Mouse (Mus musculus) T-helper 1 cell (primary cell): Measurements from ENCODE around the gene Asf1b.

Experiments used
- in situ Hi-C: fragments of 300-600 bp; cut with MboI, MseI; formaldehyde crosslinking; loops from one replicate; pipeline ENCODE4 v1.15.1; 2025; ENCODE audit warnings: high pct_unique_total_duplicates

The Asf1b gene

DNA sequence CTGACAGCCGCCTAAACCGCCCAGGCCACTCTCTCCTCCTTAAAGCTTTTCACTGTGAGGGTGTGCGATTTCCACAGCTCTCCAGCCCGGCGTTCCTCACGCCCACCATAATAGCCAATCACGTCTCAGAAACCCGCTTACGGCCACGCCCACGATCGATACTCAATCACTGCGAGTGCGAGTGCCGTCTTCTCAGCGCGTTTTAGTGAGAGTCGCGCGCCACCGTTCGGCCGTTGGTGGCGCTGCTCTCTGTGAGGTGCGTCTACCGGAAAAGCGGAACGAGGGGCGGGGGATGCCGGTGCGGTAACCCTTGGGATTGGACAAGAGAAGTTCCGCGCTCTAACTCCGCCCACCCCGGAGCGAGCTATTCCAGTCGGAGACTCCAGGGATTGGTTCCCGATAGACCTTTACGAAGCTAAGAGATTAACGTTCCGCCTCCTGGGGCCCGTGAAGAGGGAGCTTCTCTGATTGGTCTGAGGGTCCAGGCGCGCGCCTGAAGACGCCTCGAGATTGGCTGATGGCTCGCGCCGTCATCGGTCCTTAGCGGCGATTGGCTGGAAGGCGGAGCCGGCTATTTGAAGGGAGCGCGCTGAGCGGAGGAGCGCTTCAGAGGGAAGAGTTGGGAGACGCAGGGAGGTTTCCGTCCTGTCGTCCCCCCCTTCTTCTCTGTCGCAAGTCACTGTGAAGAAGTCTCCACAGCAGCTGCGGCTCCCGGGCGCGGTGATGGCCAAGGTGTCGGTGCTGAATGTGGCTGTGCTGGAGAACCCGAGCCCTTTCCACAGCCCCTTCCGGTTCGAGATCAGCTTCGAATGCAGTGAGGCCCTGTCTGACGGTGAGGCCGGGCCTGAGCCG is at the start of gene Asf1b, which contains the start of gene Gm10644:
TSS of gene Asf1b (plus strand) at position 402 of the 852 bp plus-strand sequence.
TSS of gene Gm10644 (minus strand) at position 100 of the 852 bp plus-strand sequence.
- in situ Hi-C loops: no loop called here

DNA sequence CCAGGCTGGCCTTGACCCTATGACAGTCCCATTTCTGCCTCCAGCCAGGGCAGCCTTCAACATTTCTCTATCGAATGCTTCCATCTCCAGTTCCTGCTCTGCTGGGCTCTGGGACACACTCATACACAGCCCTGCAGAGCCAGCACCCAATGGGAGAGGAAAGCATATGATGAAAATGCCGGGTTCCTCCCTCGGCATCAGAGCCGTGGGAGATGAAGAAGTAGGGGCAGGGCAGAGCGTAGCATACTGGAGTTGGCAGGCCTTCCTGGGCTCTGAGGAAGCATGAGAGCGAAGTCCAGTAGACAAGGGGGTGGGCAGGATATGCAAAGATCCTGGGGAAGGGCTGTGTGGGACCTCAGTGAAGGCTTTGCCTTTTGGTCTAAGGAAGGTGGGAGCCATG is 46.7 kb upstream of the Asf1b start:
- in situ Hi-C loops: no loop called here

DNA sequence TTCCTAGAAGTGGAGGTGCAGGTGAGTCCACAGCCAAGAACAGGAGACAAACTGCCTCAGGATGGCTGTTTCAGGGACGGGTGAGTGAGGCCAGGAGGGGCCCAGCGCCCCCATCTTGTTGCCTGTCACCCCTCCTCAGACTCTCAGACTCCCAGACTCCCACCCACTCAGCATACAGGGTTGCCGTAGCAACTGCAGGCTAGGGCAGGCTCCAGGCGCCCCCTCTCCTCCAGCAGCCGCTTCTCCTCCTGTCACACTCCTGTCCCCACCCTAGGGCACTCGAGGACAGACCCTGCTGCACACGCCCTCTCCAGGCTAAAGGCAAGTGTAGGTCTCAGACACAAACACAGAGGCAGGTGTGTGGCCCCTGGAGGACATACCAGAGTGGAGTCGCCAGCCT is 46.0 kb upstream of the Asf1b start:
- in situ Hi-C loops: no loop called here

DNA sequence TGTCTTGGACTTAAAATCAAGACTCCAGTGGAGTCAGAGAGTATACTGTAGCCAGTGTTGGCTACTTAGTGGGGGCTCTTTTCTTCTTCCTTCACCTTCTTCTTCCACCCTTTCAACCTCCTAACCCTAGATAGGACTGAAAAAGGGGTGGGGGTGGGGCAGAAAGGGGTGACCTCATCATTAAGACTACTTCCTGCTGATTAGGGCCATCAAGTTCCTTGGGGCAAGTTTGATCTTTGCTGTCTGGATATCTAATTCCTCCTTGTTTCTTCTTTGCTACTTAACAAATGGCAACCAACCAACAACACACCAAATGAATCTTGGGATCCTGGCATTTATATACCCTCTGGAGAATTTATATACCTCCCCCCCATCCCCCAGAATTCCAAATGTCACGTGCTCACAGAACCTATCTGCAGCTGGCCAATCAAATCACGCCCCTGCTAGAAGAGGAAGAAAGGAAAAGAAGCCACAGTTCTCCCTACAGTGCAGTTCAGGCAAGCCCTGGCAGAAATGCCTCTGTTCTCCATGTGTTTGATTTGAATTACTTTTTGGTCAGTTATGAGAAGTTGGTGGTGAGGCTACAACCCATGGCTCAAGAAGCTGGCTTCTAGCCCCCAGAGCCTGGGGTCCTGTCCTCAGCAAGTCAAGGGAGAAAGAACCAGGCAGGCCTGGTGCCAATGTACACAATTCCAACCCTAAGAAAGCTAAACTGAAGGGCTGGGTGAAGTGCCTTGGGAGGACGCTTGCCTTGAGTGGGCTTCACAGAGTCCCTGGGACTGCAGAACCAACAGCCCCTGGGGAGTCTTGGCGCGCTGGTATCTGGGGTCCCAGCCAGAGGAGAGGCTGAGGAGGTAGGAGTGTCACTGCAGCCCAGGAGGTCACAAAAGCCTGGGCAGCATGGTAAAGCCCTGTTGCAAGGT is 43.2 kb upstream of the Asf1b start:
- in situ Hi-C loops: no loop called here

DNA sequence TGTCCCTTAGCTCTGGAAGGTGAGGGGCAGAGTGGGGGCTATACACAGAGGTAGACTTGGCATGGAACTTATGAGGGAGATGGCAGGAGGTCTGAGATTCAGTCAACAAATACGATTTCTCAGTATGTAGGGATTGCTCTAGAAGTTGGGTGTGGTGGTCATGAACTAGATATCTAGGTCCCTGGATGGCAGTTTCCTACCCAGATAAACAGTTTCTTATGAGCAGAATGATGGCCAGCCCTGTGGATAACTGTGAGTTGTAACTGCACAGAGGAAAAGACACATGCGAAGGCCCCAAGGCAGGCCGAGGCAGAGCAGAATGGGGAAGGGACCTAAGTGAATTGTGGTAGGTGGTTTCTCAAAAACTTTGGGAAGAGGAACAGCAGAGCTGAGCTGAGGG is 41.1 kb upstream of the Asf1b start:
- in situ Hi-C loops: no loop called here

DNA sequence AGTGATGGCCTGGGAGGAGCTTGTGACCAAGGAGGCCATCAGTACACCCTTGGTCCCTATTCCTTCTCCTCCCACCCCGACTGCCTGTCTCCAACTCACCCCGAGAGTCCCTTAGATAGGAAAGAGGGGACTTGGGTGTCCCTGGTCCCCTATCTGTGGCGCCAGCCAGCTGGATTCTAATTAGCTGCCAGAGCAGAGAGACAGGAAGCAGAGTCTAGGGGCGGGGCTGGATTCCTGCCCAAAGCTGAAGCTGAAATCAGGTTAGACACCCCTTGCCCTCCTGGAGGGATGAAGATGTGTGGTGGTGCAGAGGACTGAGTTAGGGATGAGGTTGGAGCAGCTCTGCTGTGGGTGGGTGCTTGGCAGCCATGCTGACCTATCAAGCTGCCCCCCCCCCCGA is 40.4 kb upstream of the Asf1b start:
- in situ Hi-C loops: no loop called here

DNA sequence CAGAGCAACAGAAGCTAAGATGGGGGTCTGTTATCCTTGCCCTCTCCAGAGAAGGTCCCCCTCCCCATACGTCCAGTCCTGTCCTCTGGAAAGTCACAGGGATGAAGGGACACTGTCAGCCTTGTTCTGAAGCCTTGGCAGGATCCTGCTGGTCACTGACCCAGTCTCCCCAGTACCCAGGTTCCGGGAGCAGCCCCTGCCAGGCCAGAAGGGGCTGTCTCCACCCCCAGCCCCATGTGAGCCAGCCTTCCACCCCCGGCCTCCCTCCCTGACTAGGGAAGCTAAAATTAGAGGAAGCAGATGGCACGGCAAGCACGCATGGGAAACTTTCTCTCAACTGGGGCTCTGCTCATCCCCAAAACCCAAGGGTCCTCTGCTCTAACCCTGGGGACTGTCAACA is 39.3 kb upstream of the Asf1b start:
- in situ Hi-C loops: no loop called here

DNA sequence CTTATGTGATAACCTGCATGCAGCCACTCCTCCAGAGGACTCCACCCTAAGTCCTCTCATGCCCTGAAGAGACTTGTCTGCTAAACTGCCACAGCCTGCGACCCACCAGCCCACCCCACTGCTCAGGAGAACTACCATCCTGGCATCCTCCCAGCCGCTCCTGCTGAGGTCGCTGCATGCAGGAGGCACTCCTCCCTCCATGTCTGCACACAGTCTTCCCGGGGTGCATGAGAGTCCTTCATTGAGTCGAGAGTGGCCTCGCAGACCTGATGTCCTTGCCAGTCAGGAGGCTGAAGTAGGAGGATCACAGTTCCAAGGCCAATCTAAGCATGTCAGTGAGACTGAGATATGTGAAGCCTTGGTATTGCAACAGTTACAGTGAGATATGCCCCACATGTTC is 37.7 kb upstream of the Asf1b start:
- in situ Hi-C loops: no loop called here

DNA sequence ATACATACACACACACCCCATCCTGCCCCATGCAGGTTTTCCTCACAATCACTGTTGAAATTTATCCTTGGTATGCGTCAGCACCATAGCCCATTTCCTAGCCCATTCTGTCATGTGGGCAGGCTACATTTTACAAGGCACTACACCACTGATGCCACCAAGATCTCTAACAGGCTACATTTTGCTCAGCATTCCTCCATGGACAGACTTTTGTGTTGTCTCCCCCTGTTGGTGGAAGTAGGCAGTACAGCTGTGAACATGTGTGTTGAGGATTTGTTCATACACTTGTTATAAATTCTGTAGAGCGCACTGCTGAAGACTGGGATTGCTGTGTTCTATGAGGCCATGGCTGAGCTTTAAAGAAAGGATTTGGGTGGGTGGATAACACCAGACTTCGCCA is 33.7 kb upstream of the Asf1b start:
- in situ Hi-C loops: no loop called here

DNA sequence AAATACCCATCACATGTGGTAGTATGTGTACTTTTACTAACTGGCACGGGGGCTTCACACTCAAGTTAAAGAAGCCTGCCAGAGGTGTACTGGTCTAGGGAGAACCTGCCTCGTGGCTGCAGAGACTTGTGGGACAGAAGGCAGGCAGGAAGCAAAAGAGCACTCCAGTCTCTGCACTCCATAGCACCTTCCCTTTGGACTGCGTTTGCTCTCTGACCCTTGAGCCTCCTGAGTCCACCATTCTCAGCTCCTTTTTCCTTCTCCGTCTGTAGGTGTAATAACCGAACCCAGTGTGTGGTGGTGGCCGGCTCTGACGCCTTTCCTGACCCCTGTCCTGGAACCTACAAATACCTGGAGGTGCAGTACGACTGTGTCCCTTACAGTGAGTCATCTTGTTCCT is 32.6 kb upstream of the Asf1b start:
- in situ Hi-C loops: no loop called here

DNA sequence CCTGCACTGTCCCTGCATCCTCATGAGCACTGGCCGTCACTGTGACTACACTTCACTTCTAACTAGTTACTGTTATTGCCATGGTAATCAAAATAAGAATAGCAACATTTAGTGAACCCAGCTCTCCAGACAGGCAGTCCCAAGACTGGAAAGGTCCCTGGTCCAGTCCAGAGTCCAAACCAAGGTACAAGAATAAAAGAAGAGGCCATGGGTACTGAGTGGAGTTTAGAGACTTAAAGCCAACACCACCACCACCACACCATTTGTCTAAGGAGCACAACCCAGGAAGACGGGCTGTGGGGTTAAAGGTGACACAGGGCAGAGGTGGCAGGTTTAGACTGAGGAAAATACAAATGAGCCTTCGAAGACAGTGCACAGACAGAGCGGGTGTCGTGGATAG is 30.7 kb upstream of the Asf1b start:
- in situ Hi-C loops: no loop called here

DNA sequence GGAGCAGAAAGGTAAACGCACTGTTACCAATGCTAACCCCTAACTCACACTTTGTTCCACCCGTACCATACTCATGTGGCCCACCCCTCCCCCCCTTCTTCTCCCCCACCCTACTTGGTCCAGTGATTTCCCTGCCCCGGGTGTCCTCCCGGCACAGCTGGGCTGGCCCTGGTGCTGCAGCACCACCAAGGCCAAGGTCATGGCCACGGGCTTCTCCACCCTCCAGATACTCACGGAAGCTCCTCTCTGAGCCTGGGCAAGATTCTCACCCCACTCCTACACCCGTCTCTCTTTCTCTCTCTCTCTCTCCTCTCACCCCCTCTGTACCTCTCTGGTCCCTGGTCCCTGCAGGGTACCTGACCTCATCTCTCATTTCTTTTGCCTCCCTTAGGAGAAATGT is 29.0 kb upstream of the Asf1b start:
- in situ Hi-C loops: no loop called here

DNA sequence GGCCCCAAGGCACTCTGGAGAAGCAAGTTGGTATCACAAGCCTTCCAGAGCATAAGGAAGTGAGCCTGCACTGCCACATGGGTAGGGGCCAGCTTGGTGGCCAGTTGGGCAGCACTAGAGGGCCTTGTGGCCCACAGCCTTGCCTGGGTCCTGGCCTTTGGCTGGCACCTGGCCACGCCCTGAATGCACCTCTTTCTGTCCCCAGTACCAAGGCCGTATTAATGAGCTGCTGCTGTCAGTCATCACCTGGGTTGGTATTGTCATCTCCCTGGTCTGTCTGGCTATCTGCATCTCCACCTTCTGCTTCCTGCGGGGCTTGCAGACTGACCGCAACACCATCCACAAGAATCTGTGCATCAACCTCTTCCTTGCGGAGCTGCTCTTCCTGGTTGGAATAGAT is 21.1 kb upstream of the Asf1b start:
- in situ Hi-C loops: no loop called here

DNA sequence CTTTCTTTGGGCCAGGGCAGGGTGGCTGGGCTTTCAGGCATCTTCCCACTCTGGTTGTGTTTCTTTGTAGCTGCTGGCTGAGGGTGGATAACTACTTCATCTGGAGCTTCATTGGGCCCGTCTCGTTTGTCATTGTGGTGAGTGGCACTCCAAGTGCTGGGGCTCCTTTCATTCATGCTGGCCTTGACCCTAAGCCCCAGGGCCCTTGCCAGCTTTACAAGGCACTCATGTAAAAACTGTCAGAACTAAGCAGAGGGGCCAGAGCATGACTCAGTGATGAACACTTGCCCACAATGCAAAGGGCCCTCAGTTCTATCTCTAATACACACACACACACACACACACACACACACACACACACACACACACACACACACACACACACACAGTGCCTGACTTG is 20.3 kb upstream of the Asf1b start:
- in situ Hi-C loops: no loop called here

DNA sequence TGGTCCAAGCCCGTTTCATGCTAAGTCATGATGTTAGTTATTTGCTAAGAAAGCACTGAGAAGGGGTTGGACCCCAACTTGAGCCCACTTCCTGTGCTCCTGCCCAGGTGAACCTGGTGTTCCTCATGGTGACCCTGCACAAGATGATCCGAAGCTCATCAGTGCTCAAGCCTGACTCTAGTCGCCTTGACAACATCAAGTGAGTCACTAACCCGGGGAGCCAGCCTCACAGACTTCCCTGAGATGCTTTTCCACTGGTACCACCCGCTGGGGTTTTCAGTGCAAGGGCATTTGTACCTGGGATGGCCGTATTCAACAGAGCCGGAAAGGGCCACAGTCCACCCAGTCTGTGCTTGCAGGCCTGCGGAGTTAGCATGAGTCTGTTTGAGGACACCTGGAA is 19.9 kb upstream of the Asf1b start:
- in situ Hi-C loops: no loop called here

DNA sequence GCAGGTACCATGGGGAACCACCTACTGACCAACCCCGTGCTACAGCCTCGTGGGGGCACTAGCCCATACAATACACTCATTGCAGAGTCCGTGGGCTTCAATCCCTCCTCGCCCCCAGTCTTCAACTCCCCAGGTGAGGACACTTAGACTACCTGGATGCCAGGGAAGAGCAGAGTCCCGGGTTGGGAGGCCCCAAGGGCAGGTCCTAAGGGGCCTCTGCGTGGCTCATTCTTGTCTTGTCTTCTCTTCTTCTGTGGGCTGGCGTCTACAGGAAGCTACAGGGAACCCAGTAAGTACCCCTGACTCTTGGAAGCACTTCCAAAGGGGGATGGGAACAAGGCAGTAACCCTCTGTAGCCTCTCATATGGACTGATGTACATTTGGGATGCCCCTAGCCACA is 17.7 kb upstream of the Asf1b start:
- in situ Hi-C loops: no loop called here

DNA sequence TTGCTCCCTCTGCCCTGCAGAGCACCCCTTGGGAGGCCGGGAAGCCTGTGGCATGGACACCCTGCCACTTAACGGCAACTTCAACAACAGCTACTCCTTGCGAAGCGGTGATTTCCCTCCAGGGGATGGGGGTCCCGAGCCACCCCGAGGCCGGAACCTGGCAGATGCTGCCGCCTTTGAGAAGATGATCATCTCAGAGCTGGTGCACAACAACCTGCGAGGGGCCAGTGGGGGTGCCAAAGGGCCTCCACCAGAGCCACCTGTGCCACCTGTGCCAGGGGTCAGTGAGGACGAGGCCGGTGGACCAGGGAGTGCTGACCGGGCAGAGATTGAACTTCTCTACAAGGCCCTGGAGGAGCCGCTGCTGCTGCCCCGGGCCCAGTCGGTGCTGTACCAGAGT is 17.0 kb upstream of the Asf1b start:
- in situ Hi-C loops: no loop called here

DNA sequence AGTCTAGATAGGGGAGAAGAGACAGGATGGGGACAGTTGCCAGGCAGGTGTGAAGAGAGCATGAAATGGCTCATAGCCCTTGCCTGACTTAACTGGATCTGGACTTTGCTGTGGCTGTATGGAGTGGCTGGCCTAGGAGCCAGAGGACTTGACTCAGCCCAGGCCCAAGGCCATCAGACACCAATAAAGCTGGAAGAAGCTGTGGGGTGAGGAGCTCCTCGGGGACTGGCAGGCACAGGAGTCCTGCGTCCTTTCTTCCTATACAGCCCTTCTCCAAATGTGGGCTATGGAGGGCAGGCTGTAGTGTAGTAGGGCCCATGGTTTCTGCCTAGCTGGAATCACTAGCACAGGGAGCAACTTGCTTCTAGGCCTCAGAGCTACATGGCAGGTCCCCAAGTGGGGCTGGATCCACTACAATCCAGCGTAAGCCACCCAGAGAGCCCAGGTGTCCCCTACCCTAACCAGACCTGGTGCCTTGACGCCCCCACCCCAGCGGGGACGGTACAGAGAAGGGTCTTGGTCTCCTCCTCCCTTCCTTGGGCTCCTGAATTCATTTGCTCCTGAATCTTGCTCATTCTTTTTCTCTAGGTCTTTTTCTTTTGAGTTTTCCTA is 14.1 kb upstream of the Asf1b start:
- in situ Hi-C loops: no loop called here

DNA sequence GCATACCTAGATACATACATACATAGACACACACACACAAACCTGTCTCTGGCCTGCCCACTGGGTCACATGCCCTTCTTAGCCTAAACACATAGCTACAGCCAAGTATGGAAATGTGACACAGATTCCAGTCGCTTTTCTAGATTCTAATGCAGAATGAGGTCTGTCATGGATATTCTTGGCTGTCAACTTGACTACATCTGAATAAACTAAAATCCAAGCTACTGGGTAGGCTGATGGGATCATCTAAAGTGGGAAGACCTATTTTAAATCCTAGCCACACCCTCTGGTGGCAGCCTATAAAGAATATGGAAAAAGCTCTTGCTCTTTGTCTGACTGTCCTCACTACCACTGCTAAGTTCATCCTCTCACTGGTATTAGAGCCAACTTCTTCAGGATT is 12.9 kb upstream of the Asf1b start:
- in situ Hi-C loops: no loop called here

DNA sequence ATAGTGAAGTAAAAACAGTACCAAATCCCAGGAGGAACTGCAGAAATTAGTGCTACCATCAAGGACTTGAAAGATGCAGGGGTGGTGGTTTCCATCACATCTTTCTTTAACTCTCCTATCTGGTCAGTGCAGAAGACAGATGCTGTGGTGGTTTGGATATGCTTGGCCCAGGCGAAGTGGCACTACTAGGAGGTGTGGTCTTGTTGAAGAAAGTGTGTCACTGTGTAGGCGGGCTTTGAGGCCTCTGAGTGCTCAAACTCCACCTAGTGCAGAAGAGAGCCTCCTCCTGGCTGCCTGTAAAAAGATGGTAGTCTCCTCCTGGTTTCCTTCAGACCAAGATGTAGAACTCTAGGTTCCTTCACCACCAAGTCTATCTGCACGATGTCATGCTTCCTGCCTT is 9.8 kb upstream of the Asf1b start:
- in situ Hi-C loops: no loop called here

DNA sequence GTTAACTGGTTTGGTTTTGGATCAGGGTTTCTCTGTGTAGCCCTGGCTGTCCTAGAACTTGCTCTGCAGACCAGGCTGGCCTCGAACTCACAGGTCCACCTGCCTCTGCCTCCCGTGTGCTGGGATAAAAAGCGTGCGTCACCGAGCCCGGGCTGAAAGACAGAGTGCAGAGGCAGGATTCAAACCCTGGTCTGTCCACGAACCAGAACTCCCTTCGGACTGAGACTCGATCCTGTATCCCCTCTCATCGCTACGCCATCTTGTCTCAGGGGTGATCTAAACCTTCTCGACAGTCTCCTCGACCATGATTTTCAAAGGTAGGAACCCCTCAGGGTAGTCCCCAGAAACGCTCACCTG is 580 bp upstream of the Asf1b start:
- in situ Hi-C loops: loop anchor here (5.0 kb wide), 1 partner anchor 57 kb away; no protein-coding TSS in a partner anchor

DNA sequence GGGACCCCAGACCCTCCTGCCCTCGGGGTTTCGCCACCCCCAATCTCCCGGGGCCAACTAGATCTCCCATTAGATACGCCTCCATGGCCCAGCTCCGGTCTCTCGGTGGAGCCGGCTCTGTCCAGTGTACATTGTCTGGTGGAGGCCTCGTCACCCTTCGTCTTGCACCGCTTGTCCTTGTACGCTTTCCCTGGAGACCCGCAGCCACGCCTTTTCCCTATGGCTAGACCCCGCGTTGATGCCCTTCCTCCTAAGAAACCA is 581 bp downstream of the Asf1b start:
- in situ Hi-C loops: no loop called here

DNA sequence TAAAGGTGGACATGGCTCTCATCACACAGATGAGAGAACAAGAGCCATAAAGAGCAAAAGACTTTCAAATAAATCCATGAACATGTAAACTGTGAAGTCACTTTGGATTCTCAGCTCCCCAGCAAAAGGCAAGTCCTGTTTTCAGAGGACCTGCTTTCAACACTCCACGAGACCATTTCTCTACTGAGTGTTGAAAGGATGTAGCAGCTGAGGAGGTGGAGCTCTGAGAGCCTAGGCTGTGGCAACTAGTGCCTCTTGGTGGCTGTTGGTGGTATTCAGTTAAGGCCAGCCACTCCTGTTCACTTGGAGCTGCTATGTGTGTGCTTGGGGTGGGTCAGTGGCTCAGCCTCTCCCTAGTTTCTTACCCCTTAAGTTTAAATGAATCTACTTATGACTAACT is 1.5 kb downstream of the Asf1b start:
- in situ Hi-C loops: no loop called here
